Mouse (Mus musculus): ENCODE measurements around the gene Cul5.

The Cul5 gene

GRCm38 (mm10) chr9:53607192-53607591 lies 62.6 kb downstream of the Cul5 start:
- DNase-seq (ENCODE audit: low spot score in 2 of 2), result no peak

GRCm38 (mm10) chr9:53604954-53605353 lies 64.9 kb downstream of the Cul5 start:
- DNase-seq (ENCODE audit: low spot score in 2 of 2), result no peak

GRCm38 (mm10) chr9:53603849-53604248 lies 66.0 kb downstream of the Cul5 start:
- no peak for DNase-seq (ENCODE audit: low spot score in 2 of 2)

DNA sequence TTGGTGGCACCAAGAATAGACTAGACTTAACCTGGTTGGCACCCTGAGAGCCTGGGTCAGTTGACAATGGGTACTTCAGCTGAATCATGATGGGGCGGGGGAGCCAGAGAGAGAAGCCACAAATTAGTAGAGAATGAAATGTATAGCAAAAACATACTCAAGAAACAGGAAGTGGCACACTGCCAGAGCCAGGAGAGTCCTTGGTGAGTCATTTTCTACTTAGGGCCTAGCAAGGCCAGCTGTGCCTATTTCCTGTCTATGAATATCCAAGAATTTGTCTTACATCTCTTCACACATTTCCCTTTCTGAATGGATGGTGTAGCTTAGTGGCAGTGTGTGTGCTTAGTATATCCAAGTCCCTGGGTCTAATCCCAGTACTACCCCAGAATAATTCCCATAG lies 66.4 kb downstream of the Cul5 start:
- no peak for DNase-seq (ENCODE audit: low spot score in 2 of 2)

GRCm38 (mm10) chr9:53601541-53601940 lies 68.3 kb downstream of the Cul5 start:
- DNase-seq (ENCODE audit: low spot score in 2 of 2), result no peak

- DNase-seq (ENCODE audit: low spot score in 2 of 2), result no peak
Observed at GRCm38 (mm10) chr9:53598631-53599030, 71.2 kb downstream of the Cul5 start.

DNA sequence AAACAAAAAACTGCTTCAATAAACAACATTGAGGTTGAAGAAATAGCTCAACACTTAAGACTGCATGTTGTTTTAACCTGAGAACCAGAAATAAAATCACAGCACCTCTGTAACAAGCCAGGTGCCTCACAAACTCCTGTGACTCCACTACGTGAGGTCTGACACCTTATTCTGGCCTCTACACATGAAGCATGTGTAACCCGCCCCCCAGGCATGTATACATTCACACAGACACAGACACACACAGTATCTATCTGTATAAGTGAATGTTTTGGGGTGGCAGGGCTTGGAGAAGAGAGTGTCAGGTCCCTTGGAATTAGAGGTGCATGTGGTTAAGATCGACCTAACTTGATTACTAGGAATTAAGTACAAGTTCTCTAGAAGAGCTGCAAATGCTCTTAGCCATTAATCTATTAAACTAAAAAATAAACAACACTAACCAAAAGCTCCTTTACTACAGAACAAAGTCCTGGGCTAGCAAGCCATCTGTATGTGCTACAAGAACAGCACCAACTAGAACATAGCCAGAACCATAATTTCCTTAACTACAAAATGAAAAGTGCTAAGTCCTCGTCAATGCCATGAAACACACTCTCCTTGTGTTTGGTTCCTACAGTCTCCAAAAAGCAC lies 72.7 kb downstream of the Cul5 start:
- no peak for DNase-seq (ENCODE audit: low spot score in 2 of 2)

DNA sequence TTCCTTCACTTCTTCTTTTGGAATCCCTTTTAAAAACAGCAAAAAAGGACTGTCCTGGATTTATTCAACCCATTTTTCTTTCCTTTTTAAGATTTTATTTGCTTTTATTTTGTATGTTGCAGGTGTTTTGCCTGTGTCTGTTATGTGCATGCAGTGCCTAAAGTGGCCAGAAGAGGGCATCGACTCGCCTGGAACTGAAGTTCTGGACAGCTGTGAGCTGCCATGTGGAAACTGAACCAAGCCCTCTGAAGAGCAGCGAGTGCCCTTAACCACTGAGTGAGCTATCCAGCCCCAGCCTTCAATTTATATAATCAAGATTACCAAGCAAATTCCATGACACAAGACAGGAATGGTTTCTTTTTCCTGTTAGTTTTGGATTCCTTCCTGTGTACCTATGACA lies 75.0 kb downstream of the Cul5 start:
- DNase-seq (ENCODE audit: low spot score in 2 of 2), result peak; percentile 47 to 76

GRCm38 (mm10) chr9:53581870-53582269 lies 87.9 kb downstream of the Cul5 start:
- DNase-seq (ENCODE audit: low spot score in 2 of 2), result no peak

DNA sequence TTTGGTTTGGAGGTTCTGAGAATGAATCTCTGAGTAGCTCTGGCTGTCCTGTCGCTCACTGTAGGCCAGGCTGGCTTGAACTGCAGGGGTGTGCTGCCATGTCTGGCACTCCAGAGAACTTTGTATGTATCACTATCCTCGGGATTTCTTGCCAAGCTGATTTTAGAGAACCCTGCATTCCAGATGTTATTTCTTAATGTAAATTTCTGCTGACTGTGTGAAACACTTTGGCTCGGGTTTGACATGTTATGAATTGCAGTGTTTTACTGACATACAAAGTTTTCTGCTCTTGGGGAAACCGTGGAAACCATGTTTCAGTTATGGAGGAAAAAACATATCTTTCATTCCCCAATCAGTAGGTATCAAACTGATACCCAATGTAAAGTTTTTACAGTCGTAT lies 94.1 kb downstream of the Cul5 start:
- no peak for DNase-seq (ENCODE audit: low spot score in 2 of 2)

- no peak for DNase-seq (ENCODE audit: low spot score in 2 of 2)
Observed at GRCm38 (mm10) chr9:53572516-53573307, 97.1 kb downstream of the Cul5 start.

DNA sequence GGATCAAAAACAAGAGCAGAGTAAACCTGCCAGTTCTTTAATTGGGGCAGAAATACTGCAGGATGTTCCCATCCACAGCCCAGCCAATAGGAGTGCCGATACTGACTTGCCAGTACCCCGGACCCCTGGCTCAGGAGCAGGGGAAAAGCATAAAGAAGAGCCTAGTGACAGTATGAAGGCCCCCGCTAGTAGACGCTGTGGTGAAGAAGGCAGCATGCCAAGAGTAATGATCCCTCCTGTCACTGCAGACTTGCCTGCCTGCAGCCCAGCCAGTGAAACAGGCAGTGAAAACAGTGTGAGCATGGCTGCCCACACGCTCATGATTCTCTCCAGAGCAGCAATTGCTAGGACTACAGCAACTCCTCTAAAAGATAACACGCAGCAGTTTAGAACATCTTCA lies 99.2 kb downstream of the Cul5 start:
- peak in 1 of 2 experiments; percentile 14 for DNase-seq (ENCODE audit: low spot score in 2 of 2)

All from cerebellum, postnatal 4 days (tissue).